Mouse (Mus musculus) heart, postnatal 25 days (tissue): ENCODE data around the gene Gm21767. TPM values are rescaled to one million over a fixed set of nuclear protein-coding genes. Genes with fewer than 3 reads are reported as not detected.
"Not testable (repeated sequence)": the region's sequence is repeated elsewhere in the genome, so short reads cannot be mapped to it uniquely, and the experiment has no call there.

ENCODE experiments used
- DNase-seq: peaks from one replicate; pipeline ENCODE4 v3.0.0; 2022; ENCODE audit warnings: low spot score
- intact Hi-C: fragments of 180-260 bp; cut with DNase I; formaldehyde crosslinking; loops from one replicate; pipeline ENCODE4 v1.15.1; 2025
- total RNA-seq, 2 experiments: library from RNA; stranded (reverse); gene quantifications; 2 replicates each; pipeline ENCODE4 v1.2.3; 2021

Gene Gm21767
- total RNA-seq: not detected

- intact Hi-C loops, DNase-seq: not testable (repeated sequence)
Measured at GRCm38 (mm10) chrY:13941438-13941837, at the start of gene Gm21767. Gm21767 (plus strand) TSS chrY:13941738.
